Mouse (Mus musculus) embryo, embryonic 11.5 days (tissue): ENCODE data around the gene Pga5.
A peak's percentile ranks its signal among the peaks of the same experiment; 100 is the strongest.

Source experiments
- DNase-seq: peaks from one replicate; pipeline ENCODE4 v3.0.0-alpha.2; 2012; ENCODE audit warnings: low read depth, low spot score

The Pga5 gene

GRCm38 (mm10) chr19:10677915-10678771 lies at the start of gene Pga5:
TSS of gene Pga5 (minus strand) at chr19:10678071.
- DNase-seq, result peak; percentile 60

DNA sequence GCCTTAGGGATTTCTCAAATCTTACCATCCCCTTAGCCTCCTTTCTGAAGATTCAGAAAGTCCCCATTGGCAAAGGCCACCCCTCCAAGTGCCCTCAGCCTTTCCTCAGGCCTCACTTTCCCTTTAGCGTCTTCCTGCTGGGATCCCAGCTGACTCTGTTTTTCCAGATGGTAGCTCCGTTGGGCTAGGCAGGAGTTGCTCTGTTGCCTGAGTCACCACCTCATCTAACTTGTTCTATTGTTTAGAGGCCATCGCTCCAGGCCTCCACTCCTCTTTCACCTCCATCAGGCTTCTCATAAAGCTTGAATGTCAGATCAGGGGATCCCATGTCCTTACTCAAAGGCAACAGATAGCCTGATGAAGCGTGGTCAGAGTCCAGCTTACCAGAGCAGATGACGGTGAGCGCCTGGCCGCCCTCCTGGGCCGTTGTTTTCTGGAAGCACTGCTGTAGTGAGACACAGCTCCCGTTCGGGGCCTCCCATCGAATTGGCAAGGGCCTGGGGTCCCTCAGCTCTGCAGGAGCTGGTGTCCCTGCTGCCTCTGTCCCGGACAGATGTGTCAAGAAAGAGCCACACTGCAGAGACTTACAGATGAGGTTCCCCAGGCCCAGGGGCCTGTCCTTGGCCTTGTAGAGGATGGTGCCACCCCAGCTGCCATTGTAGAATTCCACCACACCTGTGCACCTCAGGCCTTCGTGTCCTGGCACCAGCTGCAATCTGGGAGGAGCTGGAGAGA lies 46.9 kb upstream of the Pga5 start:
- DNase-seq, result no peak

GRCm38 (mm10) chr19:10723649-10724048 lies 45.8 kb upstream of the Pga5 start:
- no peak for DNase-seq

- DNase-seq, result no peak
These were observed 45.2 kb upstream of the Pga5 start for GRCm38 (mm10) chr19:10723084-10723483.

GRCm38 (mm10) chr19:10721064-10721463 lies 43.2 kb upstream of the Pga5 start:
- DNase-seq, result no peak

DNA sequence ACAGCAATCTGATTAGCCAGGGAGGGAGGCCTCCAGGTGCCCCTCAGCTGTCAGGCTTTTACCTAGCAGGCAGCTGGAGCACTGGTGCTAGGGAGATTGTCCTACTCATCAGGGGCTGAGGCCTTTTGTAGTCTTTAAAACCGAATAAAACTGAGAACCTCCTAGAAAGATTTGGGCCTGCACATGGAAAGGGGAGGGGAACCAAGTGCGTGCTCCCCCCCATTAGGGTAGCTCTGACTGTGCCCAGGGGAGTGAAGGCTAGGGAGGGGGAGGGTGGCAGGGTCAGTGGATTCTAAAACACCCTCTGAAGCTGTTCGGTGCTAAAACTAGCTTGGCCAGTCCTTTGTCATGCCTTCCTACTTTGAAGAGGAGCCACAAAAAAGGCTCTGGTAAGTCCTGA lies 42.7 kb upstream of the Pga5 start:
- DNase-seq, result no peak

- no peak for DNase-seq
These were observed 41.9 kb upstream of the Pga5 start for GRCm38 (mm10) chr19:10719751-10720150.

DNA sequence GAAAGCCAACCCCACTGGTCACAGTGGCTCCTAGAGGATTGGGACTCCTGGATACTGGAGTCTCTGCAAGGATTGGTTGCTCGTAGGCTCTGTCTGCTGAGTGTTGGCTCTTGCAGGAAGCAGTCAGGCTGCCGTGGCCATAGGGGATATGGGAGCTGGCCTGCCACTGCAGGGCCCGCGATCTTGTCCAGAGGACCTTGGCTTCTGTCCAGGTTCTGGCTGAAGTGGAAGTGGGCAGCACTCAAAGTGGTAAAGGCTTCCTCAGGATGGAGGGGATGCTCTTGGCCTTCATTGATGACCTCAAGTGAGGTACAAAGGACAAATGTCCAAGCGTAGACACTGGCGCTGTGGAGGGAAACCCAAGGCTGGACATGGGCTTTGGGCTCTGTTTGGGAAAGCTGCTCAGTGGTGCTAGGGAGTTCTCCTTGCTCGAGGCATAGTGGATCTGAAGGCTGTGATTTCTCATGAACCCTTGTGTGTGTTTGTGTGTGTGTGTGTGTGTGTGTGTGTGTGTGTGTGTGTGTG lies 40.4 kb upstream of the Pga5 start:
- DNase-seq, result no peak

DNA sequence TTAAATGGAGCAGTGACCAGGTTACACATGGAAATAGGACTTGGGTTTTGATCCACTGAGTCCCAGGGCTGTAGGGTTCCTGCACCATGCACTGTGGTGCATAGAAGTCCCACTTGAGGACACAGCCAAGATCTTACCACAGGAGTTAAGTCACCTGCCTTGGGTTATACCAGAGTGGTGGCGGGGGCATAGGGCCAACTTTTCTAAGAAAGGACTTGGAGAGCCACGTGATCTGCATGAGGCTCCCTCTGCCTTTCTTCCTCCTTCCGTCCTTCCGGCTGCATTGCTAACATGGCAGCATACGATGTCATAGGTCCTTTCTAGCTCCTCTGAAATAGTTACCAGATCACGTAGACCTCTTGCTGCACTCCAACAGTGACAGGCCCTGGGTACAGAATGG lies 37.6 kb upstream of the Pga5 start:
- DNase-seq, result no peak

DNA sequence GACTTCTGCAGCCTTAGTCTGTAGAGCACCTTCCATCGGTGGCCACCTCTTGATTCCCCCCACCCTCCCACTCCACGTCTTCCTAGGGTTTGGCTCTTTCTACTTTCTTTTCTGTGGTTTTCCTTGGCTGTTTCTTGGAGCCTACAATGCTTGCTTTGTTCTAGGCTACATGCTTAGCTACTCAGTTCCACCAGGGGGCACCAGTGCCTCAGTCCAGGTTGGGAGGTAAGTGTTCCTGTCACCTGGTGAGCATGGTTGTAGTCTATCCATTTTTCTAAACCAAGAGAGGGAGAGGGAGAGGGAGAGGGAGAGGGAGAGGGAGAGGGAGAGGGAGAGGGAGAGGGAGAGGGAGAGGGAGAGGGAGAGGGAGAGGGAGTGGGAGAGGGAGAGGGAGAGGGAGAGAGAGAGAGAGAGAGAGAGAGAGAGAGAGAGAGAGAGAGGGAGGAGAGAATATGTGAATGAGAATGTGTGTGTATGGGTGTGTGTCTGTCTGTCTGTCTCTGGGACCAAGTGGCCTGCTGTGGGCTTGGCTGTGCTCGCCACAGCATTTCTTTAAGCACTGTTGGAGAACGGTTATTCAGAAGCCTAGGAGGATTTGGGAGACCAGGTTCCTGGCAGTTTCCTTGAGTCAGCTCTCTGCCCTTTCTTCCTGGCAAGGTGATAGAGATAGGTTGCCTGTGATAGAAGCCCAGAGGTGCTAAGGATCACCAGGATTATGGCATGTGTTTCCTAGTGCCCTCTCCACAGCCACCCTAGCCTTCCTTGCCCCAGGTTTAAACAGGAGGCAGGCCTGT lies 37.0 kb upstream of the Pga5 start:
- DNase-seq, result peak; percentile 65

GRCm38 (mm10) chr19:10714168-10714567 lies 36.3 kb upstream of the Pga5 start:
- no peak for DNase-seq

GRCm38 (mm10) chr19:10713551-10713950 lies 35.7 kb upstream of the Pga5 start:
- no peak for DNase-seq

- DNase-seq, result no peak
These were observed 34.8 kb upstream of the Pga5 start for GRCm38 (mm10) chr19:10712646-10713045.

- DNase-seq, result no peak
These were observed 34.3 kb upstream of the Pga5 start for GRCm38 (mm10) chr19:10712194-10712593.

- DNase-seq, result no peak
These were observed 32.9 kb upstream of the Pga5 start for GRCm38 (mm10) chr19:10710751-10711150.

- no peak for DNase-seq
These were observed 32.2 kb upstream of the Pga5 start for GRCm38 (mm10) chr19:10710088-10710511.

GRCm38 (mm10) chr19:10709360-10710087 lies 31.7 kb upstream of the Pga5 start:
- peak; percentile 82 for DNase-seq

DNA sequence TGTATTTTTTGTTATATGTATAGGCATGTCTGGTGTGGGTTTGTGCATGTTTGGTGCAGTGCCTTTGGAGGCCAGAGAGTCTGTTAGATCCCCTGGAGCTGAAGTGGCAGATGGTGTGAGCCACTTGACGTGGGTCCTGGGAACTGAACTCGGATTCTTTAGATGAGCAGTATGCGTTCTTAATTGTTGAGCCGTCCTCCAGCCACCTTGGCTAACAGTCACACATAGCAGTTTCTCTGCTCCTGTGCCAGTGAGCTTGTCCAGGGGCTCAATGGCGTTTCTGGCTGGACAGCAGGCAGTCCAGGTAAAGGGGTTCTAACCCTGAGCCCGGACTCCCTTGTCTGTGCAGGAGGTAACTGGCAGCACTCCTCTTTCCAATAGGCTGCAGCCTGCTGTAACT lies 31.0 kb upstream of the Pga5 start:
- no peak for DNase-seq

GRCm38 (mm10) chr19:10707881-10708280 lies 30.0 kb upstream of the Pga5 start:
- no peak for DNase-seq

GRCm38 (mm10) chr19:10707087-10707875 lies 29.4 kb upstream of the Pga5 start:
- DNase-seq, result no peak
